9 mouse cellular contexts compared by ENCODE assay signal in genomic region chr19:10948416-10948815, GRCm38 (mm10). TPM values are rescaled to one million over a fixed set of nuclear protein-coding genes. Genes with fewer than 3 reads are reported as not detected.
A peak's percentile ranks its signal among the peaks of the same experiment; 100 is the strongest.
DNase-seq lines count a peak whose midpoint lies in the region; ATAC-seq and TF ChIP-seq lines count a peak whose summit lies in the region.
"Had no signal": no experiment of that assay in that cellular context is flagged by ENCODE, and none has a peak within 500 bp of the region (broad histone marks: within the 10 kb centered on the region; RNA-seq: fewer than 3 reads in every experiment).

No protein-coding gene starts in this region.

- WGBS in kidney, adult 2 months: under 1% methylated on average over 20 of the region's 20 CpGs
- WGBS in hindbrain, embryonic 14.5 days: under 1% methylated on average over 20 of the region's 20 CpGs
- 2% methylated on average over 20 of the region's 20 CpGs for WGBS in midbrain, embryonic 10.5 days

- no peak overlapping the region for H3K27ac ChIP-seq in kidney, adult 2 months (ENCODE audit: insufficient read depth, low read depth, low read length)
- H3K27ac ChIP-seq in hindbrain, embryonic 14.5 days: no peak overlapping the region
- H3K27ac ChIP-seq in midbrain, embryonic 10.5 days (replicated peaks): peak overlapping the region; percentile 80

- peaks cover 10% of the 10 kb centered on the region for H3K4me1 ChIP-seq in kidney, adult 2 months (ENCODE audit: control insufficient read depth, insufficient read depth, low read length)
- peaks cover 26% of the 10 kb centered on the region for H3K4me1 ChIP-seq in hindbrain, embryonic 14.5 days (replicated peaks; ENCODE audit: control insufficient read depth, insufficient read depth, low read length)
- H3K4me1 ChIP-seq in midbrain, embryonic 10.5 days: peaks cover 52% of the 10 kb centered on the region

- H3K4me3 ChIP-seq in kidney, adult 2 months (ENCODE audit: insufficient read depth, low read depth, low read length): peak overlapping the region; percentile 78
- H3K4me3 ChIP-seq in hindbrain, embryonic 14.5 days (replicated peaks; ENCODE audit: low read length): peak overlapping the region; percentile 64
- peak overlapping the region; percentile 82 for H3K4me3 ChIP-seq in midbrain, embryonic 10.5 days

- H3K4me2 ChIP-seq in hindbrain, embryonic 14.5 days (replicated peaks): peak overlapping the region; percentile 100

- no peak for TF ChIP-seq POLR2A in kidney, adult 2 months (IDR thresholded peaks at IDR 0.05; ENCODE audit: low read depth, low read length)

- TF ChIP-seq CTCF in kidney, adult 2 months (conservative IDR thresholded peaks at IDR 0.05; ENCODE audit: insufficient read depth, insufficient read length, low read depth, low read length): no peak

- no peaks in the 10 kb centered on the region for H3K27me3 ChIP-seq in kidney, adult 2 months (replicated peaks; ENCODE audit: control insufficient read depth, insufficient read depth, low read length)
- H3K27me3 ChIP-seq in hindbrain, embryonic 14.5 days (ENCODE audit: control insufficient read depth, insufficient read depth, low read length): no peaks in the 10 kb centered on the region
- no peaks in the 10 kb centered on the region for H3K27me3 ChIP-seq in midbrain, embryonic 10.5 days (ENCODE audit: low read depth, poor library complexity, severe bottlenecking)

- DNase-seq in kidney, adult 2 months: no peak
- no peak for DNase-seq in kidney, postnatal 14 days
- DNase-seq in cerebellum, postnatal 10 days: peak; percentile 17 to 26
- DNase-seq in hindbrain, embryonic 14.5 days (ENCODE audit: low spot score): no peak
- DNase-seq in midbrain, embryonic 10.5 days (ENCODE audit: low spot score): no peak
- DNase-seq in thymus, postnatal 25 days: peak; percentile 12

- ATAC-seq in CD4-positive, CD25-positive, alpha-beta regulatory T cell, adult 4 months: peak; percentile 31
- no peak for ATAC-seq in hindbrain, embryonic 14.5 days (ENCODE audit: low FRiP score)
- ATAC-seq in monocyte, adult 5-6 weeks (replicated peaks; ENCODE audit: insufficient number of reproducible peaks, low FRiP score, low TSS enrichment, poor library complexity, severe bottlenecking): no peak

- peak overlapping the region; percentile 77 for H3K9ac ChIP-seq in hindbrain, embryonic 14.5 days

- H3K36me3 ChIP-seq in kidney, adult 2 months (ENCODE audit: control insufficient read depth, insufficient read depth, low read length): no peaks in the 10 kb centered on the region
- H3K36me3 ChIP-seq in hindbrain, embryonic 14.5 days (replicated peaks; ENCODE audit: control insufficient read depth, insufficient read depth): peaks cover 20% of the 10 kb centered on the region
- peaks cover 38% of the 10 kb centered on the region for H3K36me3 ChIP-seq in midbrain, embryonic 10.5 days

- H3K9me3 ChIP-seq in hindbrain, embryonic 14.5 days (ENCODE audit: control insufficient read depth, low read length): no peaks in the 10 kb centered on the region
- no peaks in the 10 kb centered on the region for H3K9me3 ChIP-seq in midbrain, embryonic 10.5 days (replicated peaks)

RNA-seq across cellular contexts. Expression of gene Ccdc86, which starts 0.7 kb away (rescaled TPM):
- polyA plus RNA-seq in kidney, adult 2 months (2012; rRNA removed): 3.9 TPM in 2 replicates
- 10 to 100 TPM in 1 of 2 experiments, 1 to 10 TPM in 1; 8.8 to 11.7 TPM for polyA plus RNA-seq in CD4-positive, CD25-positive, alpha-beta regulatory T cell, adult 4 months (2017; shearing (Covaris generic))
- polyA plus RNA-seq in hindbrain, embryonic 14.5 days (2014; fragmentation: Nextera tagmentation; extraction: Ambion mirVana): 11.6 and 12.8 TPM in 2 replicates
- 31.1 and 39.2 TPM in 2 replicates for polyA plus RNA-seq in midbrain, embryonic 10.5 days (2016; fragmentation: Nextera tagmentation; extraction: Ambion mirVana)
- 15.3 to 26.6 TPM (median 16.1 TPM) in 3 replicates for total RNA-seq in monocyte, adult 5-6 weeks (2017)

RNA-seq across cellular contexts. Expression of gene Ptgdr2, which starts 11.5 kb away (rescaled TPM):
- 0.05 TPM in 1 of 2 replicates, not detected in the other for polyA plus RNA-seq in kidney, adult 2 months (2012; rRNA removed)
- polyA plus RNA-seq in CD4-positive, CD25-positive, alpha-beta regulatory T cell, adult 4 months (2017; shearing (Covaris generic)): not detected
- 0.23 and 0.24 TPM in 2 replicates for polyA plus RNA-seq in hindbrain, embryonic 14.5 days (2014; fragmentation: Nextera tagmentation; extraction: Ambion mirVana)
- 0.04 and 0.09 TPM in 2 replicates for polyA plus RNA-seq in midbrain, embryonic 10.5 days (2016; fragmentation: Nextera tagmentation; extraction: Ambion mirVana)
- 0.75 to 1.6 TPM in 2 of 3 replicates, not detected in the other for total RNA-seq in monocyte, adult 5-6 weeks (2017)

RNA-seq across cellular contexts. Expression of gene Ms4a10, which starts 26.1 kb away (rescaled TPM):
- polyA plus RNA-seq in kidney, adult 2 months (2012; rRNA removed): 0.18 TPM in 1 of 2 replicates, not detected in the other
- not detected for polyA plus RNA-seq in CD4-positive, CD25-positive, alpha-beta regulatory T cell, adult 4 months (2017; shearing (Covaris generic))
- not detected in 2 replicates for polyA plus RNA-seq in hindbrain, embryonic 14.5 days (2014; fragmentation: Nextera tagmentation; extraction: Ambion mirVana)
- not detected in 2 replicates for polyA plus RNA-seq in midbrain, embryonic 10.5 days (2016; fragmentation: Nextera tagmentation; extraction: Ambion mirVana)
- total RNA-seq in monocyte, adult 5-6 weeks (2017): not detected in 3 replicates
- total RNA-seq: neutrophil, adult 5-6 weeks had no signal

RNA-seq across cellular contexts. Expression of gene Zp1, which starts 28.0 kb away (rescaled TPM):
- polyA plus RNA-seq in kidney, adult 2 months (2012; rRNA removed): 0.05 TPM in 1 of 2 replicates, not detected in the other
- not detected for polyA plus RNA-seq in CD4-positive, CD25-positive, alpha-beta regulatory T cell, adult 4 months (2017; shearing (Covaris generic))
- polyA plus RNA-seq in hindbrain, embryonic 14.5 days (2014; fragmentation: Nextera tagmentation; extraction: Ambion mirVana): 0.30 and 0.47 TPM in 2 replicates
- not detected in 2 replicates for polyA plus RNA-seq in midbrain, embryonic 10.5 days (2016; fragmentation: Nextera tagmentation; extraction: Ambion mirVana)
- total RNA-seq in monocyte, adult 5-6 weeks (2017): not detected in 3 replicates
- total RNA-seq: neutrophil, adult 5-6 weeks had no signal

RNA-seq across cellular contexts. Expression of gene Ms4a15, which starts 44.6 kb away (rescaled TPM):
- polyA plus RNA-seq in kidney, adult 2 months (2012; rRNA removed): not detected in 2 replicates
- polyA plus RNA-seq in CD4-positive, CD25-positive, alpha-beta regulatory T cell, adult 4 months (2017; shearing (Covaris generic)): under 1 TPM in 1 of 2 experiments, not detected in 1; 0.31 TPM
- not detected in 2 replicates for polyA plus RNA-seq in hindbrain, embryonic 14.5 days (2014; fragmentation: Nextera tagmentation; extraction: Ambion mirVana)
- polyA plus RNA-seq in midbrain, embryonic 10.5 days (2016; fragmentation: Nextera tagmentation; extraction: Ambion mirVana): not detected in 2 replicates
- total RNA-seq in monocyte, adult 5-6 weeks (2017): 0.67 to 2.7 TPM in 2 of 3 replicates, not detected in the other
- total RNA-seq: neutrophil, adult 5-6 weeks had no signal

Comparison
In these comparisons a context has a peak if more than half of its experiments do, and no peak if none do; other contexts are left out.
1. DNase-seq: peak in cerebellum, postnatal 10 days (2 of 2) and thymus, postnatal 25 days (single experiment); none in kidney, adult 2 months (single experiment), kidney, postnatal 14 days (single experiment), hindbrain, embryonic 14.5 days (single experiment) and midbrain, embryonic 10.5 days (single experiment).
2. Peak in every context shown above with its lines, with median percentiles within 50 percentile points of each other: H3K4me3 ChIP-seq.